Mouse (Mus musculus): ENCODE data around the gene Rbbp4.

Gene Rbbp4

DNA sequence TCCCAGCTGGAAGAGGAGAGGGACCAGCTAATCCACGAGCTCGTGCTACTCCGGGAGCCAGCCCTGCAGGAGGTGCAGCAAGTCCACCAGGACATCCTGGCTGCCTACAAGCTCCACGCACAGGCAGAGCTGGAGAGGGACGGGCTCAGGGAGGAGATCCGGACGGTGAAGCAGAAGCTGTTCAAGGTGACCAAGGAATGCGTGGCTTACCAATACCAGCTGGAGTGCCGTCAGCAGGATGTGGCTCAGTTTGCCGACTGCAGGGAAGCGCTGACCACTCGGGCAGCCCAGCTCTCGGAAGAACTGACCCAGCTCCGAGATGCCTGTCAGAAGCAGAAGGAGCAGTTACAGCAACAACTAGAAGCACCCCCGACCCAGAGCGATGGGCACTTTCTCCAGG is 41.5 kb downstream of the Rbbp4 start:
- DNase-seq (ENCODE audit: low spot score), result no peak

DNA sequence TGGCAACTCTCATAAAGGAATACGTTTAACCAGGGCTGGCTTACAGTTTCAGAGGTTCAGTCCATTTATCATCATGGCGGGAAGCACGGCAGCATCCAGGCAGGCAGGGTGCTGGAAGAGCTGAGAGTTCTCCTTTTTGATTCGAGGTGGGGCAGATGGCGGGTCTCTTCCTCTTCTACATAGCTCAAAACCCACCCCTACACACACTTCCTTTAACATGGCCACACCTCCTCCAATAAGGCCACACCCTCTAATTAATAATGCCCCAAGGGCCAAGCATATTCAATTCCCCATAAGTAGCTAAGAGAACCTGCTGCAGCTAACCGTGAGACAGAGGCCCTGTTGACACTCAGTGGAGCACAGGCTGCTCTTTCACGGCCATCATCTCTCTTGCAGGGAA is 42.3 kb downstream of the Rbbp4 start:
- no peak for DNase-seq (ENCODE audit: low spot score)

DNA sequence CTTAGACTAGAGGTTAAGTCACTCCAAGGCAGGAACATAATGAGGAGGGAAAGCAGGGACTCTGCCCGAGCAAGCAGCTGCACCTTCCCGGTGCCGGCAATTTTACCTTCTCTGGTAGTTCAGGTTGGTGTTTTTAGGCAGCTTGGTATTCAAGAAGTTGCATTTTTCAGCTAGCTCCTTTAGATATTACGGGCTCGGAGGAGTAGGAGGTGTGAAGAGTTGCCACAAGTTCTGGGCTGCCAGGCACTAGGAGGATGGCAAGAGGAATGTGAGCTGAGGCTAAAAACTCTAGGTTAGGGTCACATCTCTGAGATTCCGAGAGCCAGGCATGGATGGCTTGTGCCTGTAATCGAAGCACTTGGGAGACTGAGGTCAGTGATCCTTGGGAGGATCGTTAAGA is 45.5 kb downstream of the Rbbp4 start:
- no peak for DNase-seq (ENCODE audit: low spot score)

DNA sequence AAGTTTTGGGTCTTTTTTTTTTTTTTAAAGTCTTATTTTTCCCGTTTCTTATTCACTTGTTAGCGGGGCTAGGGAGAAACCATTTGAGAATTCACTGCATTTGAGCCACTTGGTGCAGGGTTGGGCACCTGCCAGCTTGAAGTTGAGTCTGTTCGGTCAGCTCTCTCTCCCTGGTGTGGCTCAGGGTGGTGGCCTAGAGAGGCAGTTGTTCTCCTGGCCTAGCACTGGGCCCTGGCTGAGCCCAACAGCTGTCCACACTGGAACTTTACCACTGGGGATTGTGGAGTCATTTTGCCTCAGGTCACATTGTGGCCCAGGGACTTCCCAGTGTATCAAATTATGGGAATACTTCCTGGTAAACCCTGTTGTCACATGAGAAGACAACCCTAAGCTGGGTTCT is 47.1 kb downstream of the Rbbp4 start:
- DNase-seq (ENCODE audit: low spot score), result no peak

GRCm38 (mm10) chr4:129287472-129287981 is 47.6 kb downstream of the Rbbp4 start, which contains the start of gene Sync:
Gene Sync, plus strand, starts transcription at chr4:129287617.
- no peak for DNase-seq (ENCODE audit: low spot score)

- DNase-seq (ENCODE audit: low spot score), result no peak
Measured at GRCm38 (mm10) chr4:129286683-129287471, 48.3 kb downstream of the Rbbp4 start.

- DNase-seq (ENCODE audit: low spot score), result no peak
Measured at GRCm38 (mm10) chr4:129286001-129286682, 49.0 kb downstream of the Rbbp4 start.

DNA sequence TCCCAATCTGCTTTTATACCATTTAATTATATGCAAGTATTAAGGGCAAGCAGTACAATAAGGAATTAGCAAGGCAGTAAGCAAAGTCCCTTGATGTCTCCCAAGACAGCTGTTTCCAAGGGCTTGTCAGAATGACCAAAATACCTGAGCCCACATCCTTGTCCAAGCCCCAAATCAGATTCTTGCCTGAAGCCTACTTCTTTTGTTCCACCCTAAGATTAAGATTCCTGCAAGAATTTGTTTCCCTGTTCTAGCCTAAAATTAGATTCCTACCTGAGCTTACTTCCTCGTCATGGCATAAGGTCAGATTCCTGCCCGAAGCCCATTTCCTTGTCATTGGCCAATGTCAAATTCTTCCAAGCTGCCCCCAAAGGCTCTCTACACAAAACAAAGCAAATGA is 50.5 kb downstream of the Rbbp4 start:
- DNase-seq (ENCODE audit: low spot score), result no peak

DNA sequence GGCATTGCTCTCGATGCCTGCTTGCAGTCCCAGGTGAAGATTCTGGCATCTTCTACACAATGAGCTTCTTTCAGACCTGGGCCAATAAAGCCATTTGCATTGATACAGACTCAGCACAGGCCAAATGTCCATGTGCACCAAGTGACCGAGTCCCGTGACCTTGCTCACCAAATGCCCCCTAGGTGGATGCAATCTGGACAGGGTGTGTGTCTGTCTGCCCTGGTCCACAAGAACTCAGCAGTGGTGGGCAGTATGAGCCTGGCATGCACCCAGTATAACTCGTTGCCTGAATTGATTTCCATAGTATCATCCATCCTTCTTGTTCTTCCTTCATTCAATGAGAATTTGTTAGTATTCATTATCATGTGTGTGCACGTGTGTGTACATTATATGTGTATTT is 51.9 kb downstream of the Rbbp4 start:
- DNase-seq (ENCODE audit: low spot score), result no peak

DNA sequence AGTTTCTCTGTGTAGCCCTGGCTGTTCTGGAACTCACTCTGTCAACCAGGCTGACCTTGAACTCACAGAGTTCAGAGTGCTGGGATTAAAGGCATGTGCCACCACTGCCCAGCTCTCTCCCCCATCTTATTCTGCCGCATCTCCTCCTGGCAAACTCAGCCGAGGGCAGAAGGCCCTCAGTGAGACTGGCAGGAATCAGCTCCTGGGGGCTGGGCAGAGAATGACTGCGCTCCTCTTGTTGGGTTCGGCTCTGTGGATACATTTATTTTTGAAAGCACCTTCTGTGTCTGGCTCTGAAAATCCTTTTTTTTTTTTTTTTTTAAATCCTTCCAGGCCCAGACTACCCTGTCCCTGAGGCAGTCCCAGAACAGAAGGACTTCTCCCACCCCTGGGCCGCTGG is 52.4 kb downstream of the Rbbp4 start:
- DNase-seq (ENCODE audit: low spot score), result no peak

DNA sequence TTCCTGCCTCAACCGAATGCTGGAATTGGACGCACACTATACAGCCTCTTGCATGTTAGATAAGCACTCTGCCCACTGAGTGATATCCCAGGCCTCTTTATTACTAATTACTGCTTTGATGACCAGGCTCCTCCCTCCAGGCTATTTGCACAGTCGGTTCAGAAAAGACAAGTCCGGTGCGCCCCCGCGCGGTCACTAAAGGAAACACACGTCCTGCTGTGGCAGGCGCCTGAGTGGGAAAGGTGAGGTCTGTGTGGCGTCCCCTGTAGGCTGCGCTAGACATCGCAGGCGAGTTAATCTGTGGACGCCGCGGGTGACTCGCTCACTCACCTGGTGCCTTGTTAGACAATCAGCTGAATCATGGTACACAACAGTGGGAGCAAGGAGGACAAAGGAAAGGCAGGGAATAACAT is 58.7 kb downstream of the Rbbp4 start:
- peak; percentile 82 for DNase-seq (ENCODE audit: low spot score)

DNA sequence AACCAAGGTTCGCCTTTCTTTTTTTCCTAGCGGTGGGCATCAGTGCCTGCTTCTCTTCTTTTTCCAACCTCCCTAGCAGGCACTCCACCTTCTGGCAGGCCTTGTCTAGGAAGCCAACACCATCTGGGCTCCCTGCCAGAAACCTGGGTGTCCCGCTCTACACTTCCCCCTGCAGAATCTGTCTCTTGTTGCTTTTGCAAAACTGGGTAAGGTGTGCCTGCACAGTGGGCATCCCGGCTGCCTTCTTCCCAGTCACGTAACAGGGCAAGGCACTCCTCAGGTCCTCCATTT is 62.5 kb downstream of the Rbbp4 start:
- DNase-seq (ENCODE audit: low spot score), result no peak

DNA sequence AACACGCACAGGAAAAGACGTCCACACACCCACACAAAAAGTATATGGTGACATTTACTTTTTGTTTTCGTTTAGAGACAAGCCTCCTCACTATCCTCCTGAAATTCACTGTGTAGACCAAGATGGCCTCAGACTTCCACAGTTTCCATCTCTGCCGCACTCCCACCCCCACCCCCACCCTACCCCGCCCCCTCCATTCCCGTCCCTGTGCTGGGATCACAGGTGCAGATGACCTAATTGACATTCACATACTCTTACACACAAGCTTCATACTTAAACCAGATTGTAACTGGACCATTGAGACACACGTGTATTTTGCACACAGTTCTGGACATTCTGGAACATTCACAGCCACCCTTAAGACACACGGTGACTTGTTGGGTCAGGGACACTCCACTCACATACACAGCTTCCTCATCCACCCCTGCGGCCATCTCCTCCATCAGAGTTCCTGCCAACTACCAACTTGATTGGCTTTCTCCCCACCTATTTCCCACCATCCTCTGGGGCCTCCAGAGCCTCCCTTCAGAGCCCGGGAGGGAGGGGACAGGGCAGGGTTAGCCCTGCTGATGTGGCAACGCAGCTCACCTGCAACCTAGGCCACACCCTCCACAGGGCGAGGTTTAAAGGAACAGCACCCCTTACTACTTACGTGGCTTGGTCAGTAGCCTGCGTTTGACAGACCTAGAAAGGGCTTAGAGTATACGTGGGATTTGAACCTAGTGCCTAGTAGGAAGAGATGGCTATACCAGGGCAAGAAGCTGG is 63.0 kb downstream of the Rbbp4 start:
- DNase-seq (ENCODE audit: low spot score), result peak; percentile 90

GRCm38 (mm10) chr4:129268698-129269097 is 66.5 kb downstream of the Rbbp4 start:
- no peak for DNase-seq (ENCODE audit: low spot score)

GRCm38 (mm10) chr4:129266821-129267220 is 68.3 kb downstream of the Rbbp4 start:
- DNase-seq (ENCODE audit: low spot score), result no peak

DNA sequence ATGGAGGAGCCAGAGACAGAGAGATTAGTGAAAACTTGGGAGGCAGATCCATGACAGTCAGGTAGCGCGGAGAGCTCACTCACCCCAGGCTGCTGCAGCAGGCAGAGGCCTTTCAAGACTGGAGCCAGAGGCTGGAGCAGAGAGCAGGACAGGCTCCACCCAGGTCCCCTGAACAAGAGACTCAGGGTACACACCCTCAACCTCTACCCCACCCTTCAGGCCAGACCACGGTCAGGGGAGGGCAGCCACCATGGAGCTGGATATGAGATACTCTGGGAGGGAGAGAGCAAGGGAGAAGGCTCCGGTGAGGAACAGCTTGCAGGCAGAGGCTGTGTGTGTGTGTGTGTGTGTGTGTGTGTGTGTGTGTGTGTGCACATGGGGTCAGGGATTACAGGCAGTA is 69.0 kb downstream of the Rbbp4 start:
- no peak for DNase-seq (ENCODE audit: low spot score)

- DNase-seq (ENCODE audit: low spot score), result peak; percentile 47
Measured at GRCm38 (mm10) chr4:129263225-129264021, 71.7 kb downstream of the Rbbp4 start.

- DNase-seq (ENCODE audit: low spot score), result no peak
Measured at GRCm38 (mm10) chr4:129261196-129261595, 74.0 kb downstream of the Rbbp4 start, which contains the start of gene C77080. Gene C77080, minus strand, starts transcription at chr4:129261404.

DNA sequence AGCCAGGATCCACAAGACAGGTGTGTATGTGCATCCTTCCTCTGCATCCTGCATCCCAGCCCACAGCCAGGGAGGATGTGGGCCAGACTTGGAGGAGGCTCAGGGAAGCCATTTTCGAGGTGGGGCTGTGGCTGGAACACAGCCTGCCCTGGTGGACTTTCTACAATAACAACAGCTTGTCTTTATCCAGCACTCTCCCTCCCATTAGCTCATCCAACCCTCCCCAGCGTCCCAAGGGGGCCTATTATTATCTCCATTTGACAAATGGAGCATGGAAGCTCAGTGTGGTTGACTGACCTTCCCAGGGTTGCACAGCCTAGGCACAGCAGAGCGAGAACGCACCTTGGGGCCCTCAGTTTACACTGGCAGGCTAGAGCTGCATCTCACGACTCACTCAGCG is 74.5 kb downstream of the Rbbp4 start:
- DNase-seq (ENCODE audit: low spot score), result no peak

DNA sequence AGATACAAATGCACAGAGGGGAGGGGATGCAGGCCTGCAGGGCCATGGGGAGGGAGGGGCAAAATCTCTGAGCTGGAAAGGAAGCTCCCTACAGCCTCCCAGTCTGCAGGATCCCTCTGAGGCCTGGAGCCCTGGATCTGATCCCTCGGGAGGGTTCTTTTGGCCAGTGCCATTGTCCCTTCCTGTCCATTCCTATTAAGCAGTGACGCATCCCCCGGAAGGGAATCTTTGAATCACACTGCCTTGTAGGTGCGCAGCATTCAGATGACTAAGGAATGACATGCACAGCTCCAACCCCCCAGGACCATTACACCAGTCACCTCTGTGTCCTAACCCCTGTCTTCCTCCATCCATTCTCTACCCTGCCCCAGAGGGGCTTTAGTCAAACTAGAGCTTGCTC is 76.1 kb downstream of the Rbbp4 start:
- DNase-seq (ENCODE audit: low spot score), result no peak

Measured in yolk sac, embryonic 10.5 days (tissue).